Mouse (Mus musculus): ENCODE results near the gene Olfr794. TPM values are rescaled to one million over a fixed set of nuclear protein-coding genes. Genes with fewer than 3 reads are reported as not detected.
A peak's percentile ranks its signal among the peaks of the same experiment; 100 is the strongest.

Gene Olfr794
- total RNA-seq (2021), result not detected
- long read RNA-seq, result 0 reads

DNA sequence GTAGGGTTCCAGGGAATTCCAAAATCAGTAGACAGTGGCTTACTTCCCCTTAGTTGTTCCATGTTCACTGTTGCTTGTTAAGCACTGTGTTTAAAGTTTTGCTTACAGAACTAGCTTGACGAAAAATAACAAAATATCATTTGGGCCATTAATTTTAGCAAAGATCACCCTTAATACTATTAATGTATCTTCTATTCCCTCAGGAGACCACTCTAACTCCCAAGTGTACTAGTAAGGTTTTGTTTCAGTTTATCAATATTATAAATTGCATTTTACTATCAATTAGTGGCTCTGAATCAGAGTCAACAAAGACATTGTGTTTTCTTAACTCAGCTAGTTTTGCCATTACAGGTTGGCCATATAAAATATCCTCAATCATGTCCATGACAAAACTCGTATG lies at the start of gene Olfr794:
Olfr794 (plus strand) TSS at position 301 of the 400 bp plus-strand sequence.
- DNase-seq (ENCODE audit: low spot score in 2 of 2), result no peak

DNA sequence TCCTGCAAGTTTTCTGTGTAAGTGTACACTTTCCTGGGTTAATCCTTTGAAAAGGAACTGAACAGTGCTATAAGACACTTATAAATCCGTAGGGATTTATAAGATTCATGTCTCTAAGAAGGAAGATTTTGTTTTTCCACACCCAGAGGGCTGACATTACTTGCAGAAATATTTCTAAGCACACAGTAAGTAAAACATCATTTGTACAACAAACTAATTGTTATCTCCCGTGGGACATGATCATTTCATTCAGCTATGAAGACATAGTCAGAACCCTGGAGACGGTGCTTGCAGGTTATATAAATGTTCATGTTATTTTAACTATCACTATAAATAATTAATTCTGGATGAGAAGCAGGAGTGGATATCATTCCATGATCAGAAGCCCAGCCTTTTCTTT lies 46.0 kb upstream of the Olfr794 start, which contains the start of gene Olfr791:
Olfr791 (plus strand) TSS at position 301 of the 400 bp plus-strand sequence.
- DNase-seq (ENCODE audit: low spot score in 2 of 2), result no peak

DNA sequence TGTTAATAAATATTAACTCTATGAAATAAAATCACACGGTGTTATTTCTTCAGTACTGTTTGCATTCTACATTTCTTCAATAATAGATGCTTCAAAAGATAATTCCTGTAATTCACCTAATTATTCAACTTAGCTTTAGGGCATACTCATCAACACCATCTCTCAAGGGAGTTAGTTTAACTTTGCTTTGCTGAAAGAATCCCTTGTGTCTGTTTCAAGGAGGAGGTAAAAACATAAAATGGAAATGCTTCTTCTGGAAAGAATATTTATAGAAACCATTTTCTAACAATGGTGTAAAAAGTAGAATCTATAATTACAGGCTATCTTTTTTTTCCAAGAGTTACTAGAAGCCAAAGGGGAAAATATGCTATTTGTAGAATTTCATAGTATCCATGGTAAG lies 28.6 kb upstream of the Olfr794 start, which contains the start of gene Olfr792:
Olfr792 (plus strand) TSS at position 301 of the 400 bp plus-strand sequence.
- no peak for DNase-seq (ENCODE audit: low spot score in 2 of 2)

DNA sequence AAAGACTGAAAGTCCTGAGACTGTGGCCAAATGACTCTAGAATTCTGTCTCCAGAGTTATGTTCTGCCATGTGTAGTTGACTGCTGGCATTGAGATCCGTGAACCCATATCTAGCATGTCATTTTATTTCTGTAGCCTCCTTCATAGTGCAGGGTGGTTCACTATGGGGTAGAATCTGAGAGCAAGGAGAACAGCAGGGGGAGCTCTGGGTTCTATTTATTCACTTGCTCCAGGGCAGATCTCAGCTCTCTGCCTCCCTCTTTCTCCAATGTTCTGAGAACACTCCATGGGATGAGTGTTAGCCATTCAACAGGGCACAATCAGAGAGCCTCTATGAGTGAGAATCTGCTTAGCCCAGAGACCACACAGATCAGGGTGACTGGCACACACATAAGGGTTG lies 18.1 kb upstream of the Olfr794 start:
- DNase-seq (ENCODE audit: low spot score in 2 of 2), result peak; percentile 2 to 18

- no peak for DNase-seq (ENCODE audit: low spot score in 2 of 2)
Observed at GRCm38 (mm10) chr10:129577066-129577465, 9.6 kb downstream of the Olfr794 start.

GRCm38 (mm10) chr10:129612470-129612869 lies 45.0 kb downstream of the Olfr794 start, which contains the start of gene Olfr796:
Gene Olfr796 (minus strand): TSS chr10:129612570.
- no peak for DNase-seq (ENCODE audit: low spot score in 2 of 2)

- DNase-seq (ENCODE audit: low spot score in 2 of 2), result no peak
Observed at GRCm38 (mm10) chr10:129621724-129622123, 54.3 kb downstream of the Olfr794 start.

Small RNA genes within 50 kb of the gene (microRNA-seq; reads per million reads assigned to microRNA genes)
- 0 reads per million in 2 experiments for gene Gm23252

Other genes starting within 250 kb of the Olfr794 start
- gene Olfr780, start 249.5 kb upstream of the Olfr794 start, total RNA-seq (2021), result not detected
- not detected for gene Olfr781, start 238.8 kb upstream of the Olfr794 start, total RNA-seq (2021)
- not detected for gene Olfr782, start 218.8 kb upstream of the Olfr794 start, total RNA-seq (2021)
- under 1 TPM in 1 of 2 experiments, not detected in 1; 0.18 TPM for gene Olfr784, start 183.6 kb upstream of the Olfr794 start, total RNA-seq (2021)
- not detected for gene Olfr785, start 162.2 kb upstream of the Olfr794 start, total RNA-seq (2021)
- gene Olfr786, start 140.3 kb upstream of the Olfr794 start, total RNA-seq (2021), result not detected
- not detected for gene Olfr787, start 105.8 kb upstream of the Olfr794 start, total RNA-seq (2021)
- not detected for gene Olfr788, start 96.7 kb upstream of the Olfr794 start, total RNA-seq (2021)
- gene Olfr789, start 82.9 kb upstream of the Olfr794 start, total RNA-seq (2021), result not detected
- gene Olfr790, start 69.2 kb upstream of the Olfr794 start, total RNA-seq (2021), result not detected
- not detected for gene Olfr791, start 45.9 kb upstream of the Olfr794 start, total RNA-seq (2021)
- gene Olfr792, start 28.5 kb upstream of the Olfr794 start, total RNA-seq (2021), result not detected
- gene Olfr796, start 44.9 kb downstream of the Olfr794 start, total RNA-seq (2021), result not detected
- gene Olfr798, start 60.3 kb downstream of the Olfr794 start, total RNA-seq (2021), result not detected
- not detected for gene Olfr799, start 69.8 kb downstream of the Olfr794 start, total RNA-seq (2021)
- not detected for gene Olfr800, start 90.0 kb downstream of the Olfr794 start, total RNA-seq (2021)
- gene Olfr801, start 106.2 kb downstream of the Olfr794 start, total RNA-seq (2021), result not detected
- under 1 TPM; 0.09 TPM for gene Olfr802, start 120.5 kb downstream of the Olfr794 start, total RNA-seq (2021)
- not detected for gene Olfr803, start 126.6 kb downstream of the Olfr794 start, total RNA-seq (2021)
- gene Olfr804, start 135.6 kb downstream of the Olfr794 start, total RNA-seq (2021), result not detected
- gene Olfr805, start 161.7 kb downstream of the Olfr794 start, total RNA-seq (2021), result not detected
- not detected for gene Olfr806, start 174.3 kb downstream of the Olfr794 start, total RNA-seq (2021)
- gene Olfr807, start 190.1 kb downstream of the Olfr794 start, total RNA-seq (2021), result not detected
- gene Olfr808, start 197.8 kb downstream of the Olfr794 start, total RNA-seq (2021), result not detected
- not detected for gene Olfr809, start 207.0 kb downstream of the Olfr794 start, total RNA-seq (2021)
- not detected for gene Olfr810, start 227.3 kb downstream of the Olfr794 start, total RNA-seq (2021)
- not detected for gene Olfr811, start 236.7 kb downstream of the Olfr794 start, total RNA-seq (2021)